Mouse (Mus musculus) spleen, adult 2 months (tissue): ENCODE measurements around the gene Wars2. TPM values are rescaled to one million over a fixed set of nuclear protein-coding genes. Genes with fewer than 3 reads are reported as not detected.

Source experiments
- DNase-seq, 2 experiments: peaks; one replicate each; pipeline versions ENCODE4 v3.0.0 to v3.0.0-alpha.2; 2012 to 2021; ENCODE audit warnings: low spot score in 2 of 2, low read depth in 1 of 2
- H3K27ac ChIP-seq: fragments of 200-500 bp; 2 replicates; pipeline ENCODE4 v1.5.1; 2012; ENCODE audit warnings: low read length, inconsistent platforms; ENCODE audit not compliant: insufficient read depth
- H3K27me3 ChIP-seq: fragments of 200-500 bp; 2 replicates; pipeline ENCODE4 v1.6.1; 2012; ENCODE audit warnings: mild to moderate bottlenecking, moderate library complexity, low read length, inconsistent platforms; ENCODE audit not compliant: control insufficient read depth, insufficient read depth
- H3K36me3 ChIP-seq: fragments of 200-500 bp; 2 replicates; pipeline ENCODE4 v1.6.1; 2012; ENCODE audit warnings: mild to moderate bottlenecking, low read length, inconsistent platforms; ENCODE audit not compliant: control insufficient read depth, insufficient read depth
- H3K4me1 ChIP-seq: fragments of 200-500 bp; 2 replicates; pipeline ENCODE4 v1.6.1; 2011; ENCODE audit warnings: inconsistent platforms; ENCODE audit not compliant: control insufficient read depth, insufficient read depth, insufficient read length
- H3K4me3 ChIP-seq: fragments of 200-500 bp; 2 replicates; pipeline ENCODE4 v1.5.1; 2011; ENCODE audit warnings: mild to moderate bottlenecking, inconsistent platforms; ENCODE audit not compliant: insufficient read depth, insufficient read length; ENCODE audit errors: extremely low read depth
- CTCF ChIP-seq: fragments of 200-500 bp; IDR thresholded peaks from 2 replicates; pipeline ENCODE4 v1.5.1; 2011; ENCODE audit warnings: mild to moderate bottlenecking, inconsistent platforms; ENCODE audit not compliant: insufficient read depth, insufficient read length, insufficient replicate concordance; ENCODE audit errors: extremely low read depth
- POLR2A ChIP-seq: fragments of 200-500 bp; IDR thresholded peaks from 2 replicates; pipeline ENCODE4 v1.6.1; 2011; ENCODE audit warnings: low read depth, low read length, inconsistent platforms
- WGBS: fragments of 180-500 bp; shearing (Covaris S2); methylation state at CpG from one replicate; pipeline ENCODE4 v1.1.7; 2018; 5-methylcytosine and 5-hydroxymethylcytosine counted together
- polyA plus RNA-seq: library from polyadenylated mRNA; depleted of rRNA; stranded (reverse); fragments of >200 nt; gene quantifications from 2 replicates; pipeline ENCODE4 v1.2.3, GENCODE M21; 2012

Gene Wars2
- polyA plus RNA-seq, 1 experiment: 2.2 TPM

GRCm38 (mm10) chr3:99234319-99234869 lies 93.5 kb downstream of the Wars2 start:
- H3K27me3 ChIP-seq: peaks cover 13% of the 10 kb centered on the region
- H3K27ac ChIP-seq: no peak overlapping the region
- H3K36me3 ChIP-seq: no peaks in the 10 kb centered on the region
- peak overlapping the region; percentile 7; the same call in 1 of the 2 replicates for H3K4me3 ChIP-seq
- TF ChIP-seq POLR2A: no peak
- no peak for TF ChIP-seq CTCF
- 11% methylated on average over 17 of the region's 17 CpGs for WGBS
- no peaks in the 10 kb centered on the region for H3K4me1 ChIP-seq
- DNase-seq: no peak

GRCm38 (mm10) chr3:99235116-99235803 lies 94.4 kb downstream of the Wars2 start:
- Histone ChIP-seq H3K36me3 (no peaks in the 10 kb centered on the region), H3K4me1 (no peaks in the 10 kb centered on the region), H3K4me3 (no peak overlapping the region), H3K27ac (no peak overlapping the region), H3K27me3 (peaks cover 15% of the 10 kb centered on the region)
- TF ChIP-seq POLR2A (no peak), CTCF (no peak)
- DNase-seq: no peak
- 8% methylated on average over 23 of the region's 23 CpGs for WGBS

DNA sequence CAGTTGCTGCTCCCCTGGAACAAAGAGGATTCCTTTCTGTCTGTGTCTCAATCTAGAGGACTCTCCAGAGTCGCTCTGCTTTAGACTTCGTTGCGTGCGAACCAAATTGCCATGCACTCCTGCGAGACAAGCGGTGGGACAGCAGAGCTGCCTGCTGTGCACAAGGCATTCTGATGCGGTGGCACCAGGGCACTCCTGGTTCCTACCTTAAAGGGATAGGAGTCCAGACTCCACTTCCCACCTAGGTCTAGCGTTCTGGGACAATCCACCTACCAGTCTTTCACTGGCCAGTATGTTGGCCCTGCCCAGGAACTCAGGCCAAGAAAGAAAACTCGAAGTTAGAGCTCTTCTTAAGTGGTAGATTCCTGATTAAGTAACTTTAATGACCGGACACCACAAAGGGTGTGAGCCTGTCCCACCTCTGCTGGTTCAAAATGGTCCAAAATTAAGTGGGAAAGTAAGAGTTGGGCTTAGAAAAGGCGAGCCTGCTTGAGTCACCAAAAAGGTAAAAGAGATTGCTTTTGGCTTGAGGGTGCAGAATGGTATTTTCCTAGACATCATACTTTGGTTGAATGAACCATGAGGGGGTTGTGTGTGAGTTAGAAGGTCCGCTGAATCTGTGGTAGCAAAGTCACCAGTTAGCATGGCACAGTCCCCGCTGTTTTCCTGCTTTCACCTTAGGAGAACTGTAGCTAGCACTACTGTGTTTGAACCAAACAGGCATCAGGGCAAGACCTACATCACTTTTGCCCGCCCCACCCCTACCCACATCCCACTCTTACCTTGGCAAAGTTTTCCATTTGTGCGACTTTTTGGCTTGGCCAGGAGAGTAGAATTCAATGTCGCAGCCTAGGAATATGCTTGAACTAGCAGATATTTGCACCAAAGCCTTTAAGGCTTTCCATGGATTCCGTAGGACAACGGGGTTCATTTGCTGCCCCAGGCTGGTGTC lies 95.2 kb downstream of the Wars2 start:
- DNase-seq: no peak
- Histone ChIP-seq H3K27me3 (peaks cover 22% of the 10 kb centered on the region), H3K4me1 (no peaks in the 10 kb centered on the region), H3K36me3 (no peaks in the 10 kb centered on the region), H3K27ac (no peak overlapping the region), H3K4me3 (no peak overlapping the region)
- 12% methylated on average over 18 of the region's 18 CpGs for WGBS
- TF ChIP-seq POLR2A: no peak
- TF ChIP-seq CTCF: no peak

- peaks cover 34% of the 10 kb centered on the region for H3K27me3 ChIP-seq
- no peaks in the 10 kb centered on the region for H3K4me1 ChIP-seq
- DNase-seq: no peak
- TF ChIP-seq CTCF (no peak), POLR2A (no peak)
- no peak overlapping the region for H3K4me3 ChIP-seq
- 23% methylated on average over 1 of the region's 1 CpGs for WGBS
- no peaks in the 10 kb centered on the region for H3K36me3 ChIP-seq
- H3K27ac ChIP-seq: no peak overlapping the region
Measured at GRCm38 (mm10) chr3:99238691-99239090, 97.8 kb downstream of the Wars2 start.

- Histone ChIP-seq H3K4me1 (no peaks in the 10 kb centered on the region), H3K27me3 (peaks cover 34% of the 10 kb centered on the region), H3K27ac (no peak overlapping the region), H3K4me3 (no peak overlapping the region), H3K36me3 (no peaks in the 10 kb centered on the region)
- 4% methylated on average over 20 of the region's 20 CpGs for WGBS
- TF ChIP-seq POLR2A (no peak), CTCF (no peak)
- DNase-seq: no peak
Measured at GRCm38 (mm10) chr3:99239301-99240045, 98.6 kb downstream of the Wars2 start.

GRCm38 (mm10) chr3:99240213-99240720 lies 99.4 kb downstream of the Wars2 start, which contains the start of gene Tbx15:
Tbx15 (plus strand) TSS chr3:99240381.
- no peak for DNase-seq
- TF ChIP-seq CTCF: no peak
- Histone ChIP-seq H3K36me3 (no peaks in the 10 kb centered on the region), H3K4me3 (peak within 1 kb of the TSS; percentile 3; the same call in 1 of the 2 replicates), H3K27ac (no peak within 1 kb of the TSS), H3K27me3 (peaks cover 28% of the 10 kb centered on the region), H3K4me1 (no peaks in the 10 kb centered on the region)
- 9% methylated on average over 18 of the region's 20 CpGs for WGBS
